Mouse (Mus musculus): Measurements from ENCODE around the gene Srgap2. TPM values are rescaled to one million over a fixed set of nuclear protein-coding genes. Genes with fewer than 3 reads are reported as not detected.

The Srgap2 gene
- total RNA-seq, 2 experiments from 2014 or later, result 34.2 to 36.0 TPM

DNA sequence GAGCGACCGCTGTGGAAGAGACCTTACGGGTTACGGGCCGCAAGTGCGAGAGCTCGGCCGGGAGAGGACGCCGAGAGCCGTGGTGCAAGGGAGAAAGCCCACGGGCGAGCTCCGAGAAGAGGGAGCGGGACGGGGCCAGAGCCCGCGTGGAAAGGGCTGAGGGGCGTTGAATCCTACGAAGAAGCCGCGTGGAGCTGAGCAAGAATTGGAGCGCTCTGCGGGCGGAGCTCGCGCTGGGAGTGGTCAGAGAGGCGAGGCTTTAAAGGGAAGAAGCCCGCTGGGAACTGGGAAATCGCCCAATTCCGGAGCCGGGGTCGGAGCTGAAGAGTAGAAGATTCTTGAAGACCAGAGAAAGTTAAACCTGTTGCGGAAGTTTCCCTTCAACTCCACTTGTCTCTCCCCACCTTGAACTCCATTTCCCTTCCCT lies 942 bp upstream of the Srgap2 start:
- DNase-seq, result peak; percentile 71 to 75
- intact Hi-C loops (cut with DNase I), result loop anchor here (5.0 kb wide), 2 partner anchors 166 to 181 kb away; no protein-coding TSS in a partner anchor

DNA sequence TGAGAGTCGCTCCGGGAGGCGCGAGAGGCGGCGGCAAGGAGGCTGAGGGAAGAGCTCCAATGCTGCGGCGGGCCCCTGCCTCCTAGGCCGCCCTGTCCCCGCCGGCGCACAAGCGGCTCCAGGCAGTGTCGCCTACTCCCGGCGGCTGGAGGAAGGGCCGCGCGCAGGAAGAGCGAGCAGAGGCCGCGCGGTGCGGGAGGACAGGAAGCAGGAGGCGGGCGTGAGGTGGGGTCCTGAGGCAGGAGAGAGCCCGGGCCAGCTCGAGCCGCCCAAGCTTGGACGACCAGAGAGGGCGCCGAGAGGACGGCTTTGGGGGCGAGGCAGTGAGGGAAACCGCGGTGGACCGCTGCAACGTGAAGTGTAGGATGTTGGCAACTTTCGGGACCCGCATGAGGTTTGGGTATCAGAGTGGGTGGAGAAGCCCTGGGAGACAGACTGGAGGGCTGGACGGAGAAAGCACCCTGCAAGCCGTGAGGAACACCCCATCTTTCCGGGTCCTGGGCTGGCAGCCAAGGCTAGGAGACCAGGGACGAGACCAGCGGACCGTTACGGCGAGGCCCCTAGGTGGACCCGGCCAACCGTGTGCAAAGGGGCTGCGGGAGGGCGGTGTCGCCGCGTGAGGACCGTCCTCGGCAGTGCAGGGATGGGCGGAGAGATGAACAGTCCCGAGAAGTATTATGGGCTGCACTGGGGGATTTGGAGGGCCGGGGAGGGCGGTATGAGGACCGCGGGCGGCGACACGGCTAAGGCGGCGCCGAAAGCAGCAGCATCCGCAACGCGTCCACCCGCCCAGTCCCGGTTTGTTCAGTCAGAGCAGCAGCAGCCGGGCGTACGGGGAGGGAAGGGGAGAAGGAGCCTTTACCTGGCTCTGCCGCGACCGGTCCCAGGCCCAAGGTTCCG lies 531 bp downstream of the Srgap2 start:
- intact Hi-C loops (cut with DNase I), result loop anchor here (5.0 kb wide), 2 partner anchors 164 to 179 kb away; no protein-coding TSS in a partner anchor
- DNase-seq, result peak; percentile 79 to 83

- intact Hi-C loops (cut with DNase I), result loop anchor here (5.0 kb wide), 2 partner anchors 163 to 178 kb away; no protein-coding TSS in a partner anchor
- DNase-seq, result peak; percentile 54 to 59
Observed at GRCm38 (mm10) chr1:131525586-131526271, 1.4 kb downstream of the Srgap2 start.

DNA sequence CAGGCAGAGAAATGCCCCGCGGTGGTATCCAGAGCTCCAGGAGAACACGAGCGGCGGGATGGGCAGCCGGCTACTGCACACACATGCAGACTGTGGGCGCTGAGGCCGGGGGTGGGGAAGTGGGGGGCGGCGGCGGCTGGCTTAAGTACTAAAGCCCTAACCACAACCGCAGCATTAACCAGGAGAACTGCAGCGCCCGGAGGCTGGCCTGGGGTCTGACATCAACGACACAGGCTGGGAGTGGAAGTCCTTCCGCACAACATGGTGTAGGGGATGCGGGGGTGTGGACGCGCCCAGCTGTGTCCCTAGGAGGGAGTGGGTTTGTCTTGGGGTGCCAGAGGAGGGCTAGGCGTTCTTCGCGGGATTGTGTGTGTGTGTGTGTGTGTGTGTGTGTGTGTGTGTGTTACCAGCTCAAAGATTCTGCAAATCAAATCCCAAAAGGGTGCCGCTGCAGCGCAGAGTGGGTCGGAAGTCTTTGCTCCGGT lies 2.0 kb downstream of the Srgap2 start:
- peak; percentile 64 to 69 for DNase-seq
- intact Hi-C loops (cut with DNase I), result loop anchor here (5.0 kb wide), 2 partner anchors 163 to 178 kb away; no protein-coding TSS in a partner anchor

DNA sequence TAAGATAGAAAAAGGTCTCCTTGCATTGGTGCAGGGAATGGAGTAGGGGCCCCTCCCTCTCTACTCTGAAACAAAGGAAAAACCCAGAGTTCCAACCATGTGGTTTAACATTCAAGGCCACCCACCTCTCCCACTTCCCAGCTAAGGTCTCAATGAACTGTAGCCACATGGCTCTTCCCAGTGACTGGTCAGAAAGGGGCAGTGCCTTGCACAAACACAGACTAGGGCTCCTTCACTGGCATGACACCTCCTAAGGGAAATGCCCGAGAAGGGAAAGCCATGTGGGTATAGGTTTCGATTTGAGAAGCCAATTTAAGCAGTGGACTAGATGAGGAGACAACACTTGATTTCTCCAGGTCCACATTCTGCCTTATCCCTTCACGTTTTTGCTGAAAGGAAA lies 3.4 kb downstream of the Srgap2 start:
- no peak for DNase-seq
- intact Hi-C loops (cut with DNase I), result loop anchor here (1.0 to 5.0 kb wide), 2 partner anchors 36 to 92 kb away; no protein-coding TSS in a partner anchor

DNA sequence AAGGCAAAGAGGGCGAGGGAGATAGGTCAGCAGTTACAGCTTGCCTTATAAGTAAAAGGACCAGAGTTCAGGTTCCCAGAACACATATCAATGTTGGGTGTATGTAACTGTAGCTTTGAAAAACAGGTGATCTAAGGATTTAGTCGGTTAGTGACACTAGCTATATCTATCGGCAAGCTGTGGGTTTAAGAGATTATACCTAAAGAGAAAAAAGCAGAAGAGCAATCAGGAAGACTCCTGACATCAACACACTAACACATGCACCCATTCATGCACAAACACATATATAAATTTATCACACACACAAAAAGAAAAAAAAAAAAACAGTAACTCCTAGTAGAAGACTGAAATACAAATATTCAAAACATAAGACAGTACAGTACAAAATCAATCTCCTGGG lies 10.6 kb downstream of the Srgap2 start:
- intact Hi-C loops (cut with DNase I), result no loop called here
- DNase-seq, result no peak

GRCm38 (mm10) chr1:131514197-131514596 lies 13.0 kb downstream of the Srgap2 start:
- no peak for DNase-seq
- intact Hi-C loops (cut with DNase I), result no loop called here

- intact Hi-C loops (cut with DNase I), result no loop called here
Observed at GRCm38 (mm10) chr1:131513136-131513535, 14.0 kb downstream of the Srgap2 start.

GRCm38 (mm10) chr1:131511661-131512500 lies 15.3 kb downstream of the Srgap2 start:
- DNase-seq, result no peak
- intact Hi-C loops (cut with DNase I), result no loop called here

More at GRCm38 (mm10) chr1:131513136-131513535, 14.0 kb downstream of the Srgap2 start:
- DNase-seq, result peak in 1 of 2 experiments; percentile 16

- no peak for DNase-seq
- intact Hi-C loops (cut with DNase I), result no loop called here
Observed at GRCm38 (mm10) chr1:131511131-131511530, 16.0 kb downstream of the Srgap2 start.

GRCm38 (mm10) chr1:131501681-131502080 lies 25.5 kb downstream of the Srgap2 start:
- no peak for DNase-seq
- intact Hi-C loops (cut with DNase I), result no loop called here

DNA sequence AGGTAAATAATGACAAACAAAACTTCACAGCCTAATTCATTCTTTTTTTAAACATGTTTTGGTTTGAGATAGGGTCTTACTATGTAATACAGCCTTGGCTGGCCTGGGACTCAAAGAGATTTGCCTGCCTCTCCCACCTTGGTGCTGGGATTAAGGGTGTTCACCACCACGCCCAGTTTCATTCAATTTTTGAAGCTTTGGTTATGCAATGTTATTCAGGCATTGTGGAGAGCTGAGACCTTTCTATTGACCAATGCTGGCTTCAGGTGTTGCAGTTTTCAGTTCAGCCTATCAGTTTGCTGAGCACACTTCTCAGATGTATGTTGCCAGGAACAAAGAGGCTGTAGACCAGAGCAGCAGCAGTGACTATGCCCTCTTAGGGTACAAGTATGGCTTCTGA lies 28.9 kb downstream of the Srgap2 start:
- intact Hi-C loops (cut with DNase I), result no loop called here
- no peak for DNase-seq

- intact Hi-C loops (cut with DNase I), result no loop called here
- DNase-seq, result peak in 1 of 2 experiments; percentile 45
Observed at GRCm38 (mm10) chr1:131493966-131494898, 32.9 kb downstream of the Srgap2 start.

GRCm38 (mm10) chr1:131492360-131492759 lies 34.8 kb downstream of the Srgap2 start:
- DNase-seq, result no peak
- intact Hi-C loops (cut with DNase I), result no loop called here

DNA sequence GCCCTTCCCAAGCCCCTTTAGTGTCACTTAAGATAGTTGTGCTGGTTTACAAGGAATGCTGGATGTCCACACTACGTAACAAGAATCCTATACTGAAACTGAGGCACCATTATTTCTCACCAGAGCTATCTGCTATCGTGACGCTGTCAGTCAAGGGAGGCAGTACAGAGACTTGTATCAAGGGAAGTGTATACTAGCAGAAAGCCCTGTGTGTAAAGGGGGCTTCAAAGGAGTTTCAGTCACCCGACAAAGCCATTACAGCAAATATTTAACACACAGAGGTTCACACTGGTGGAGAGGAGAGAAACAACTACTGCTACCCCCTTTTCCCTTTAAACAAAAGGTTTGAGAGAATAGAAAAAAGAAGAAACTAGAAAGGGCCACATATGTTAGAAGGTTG lies 35.6 kb downstream of the Srgap2 start:
- no peak for DNase-seq
- intact Hi-C loops (cut with DNase I), result no loop called here

GRCm38 (mm10) chr1:131489312-131489711 lies 37.8 kb downstream of the Srgap2 start:
- DNase-seq, result no peak
- intact Hi-C loops (cut with DNase I), result loop anchor here (5.0 kb wide), 1 partner anchor 33 kb away; no protein-coding TSS in a partner anchor

DNA sequence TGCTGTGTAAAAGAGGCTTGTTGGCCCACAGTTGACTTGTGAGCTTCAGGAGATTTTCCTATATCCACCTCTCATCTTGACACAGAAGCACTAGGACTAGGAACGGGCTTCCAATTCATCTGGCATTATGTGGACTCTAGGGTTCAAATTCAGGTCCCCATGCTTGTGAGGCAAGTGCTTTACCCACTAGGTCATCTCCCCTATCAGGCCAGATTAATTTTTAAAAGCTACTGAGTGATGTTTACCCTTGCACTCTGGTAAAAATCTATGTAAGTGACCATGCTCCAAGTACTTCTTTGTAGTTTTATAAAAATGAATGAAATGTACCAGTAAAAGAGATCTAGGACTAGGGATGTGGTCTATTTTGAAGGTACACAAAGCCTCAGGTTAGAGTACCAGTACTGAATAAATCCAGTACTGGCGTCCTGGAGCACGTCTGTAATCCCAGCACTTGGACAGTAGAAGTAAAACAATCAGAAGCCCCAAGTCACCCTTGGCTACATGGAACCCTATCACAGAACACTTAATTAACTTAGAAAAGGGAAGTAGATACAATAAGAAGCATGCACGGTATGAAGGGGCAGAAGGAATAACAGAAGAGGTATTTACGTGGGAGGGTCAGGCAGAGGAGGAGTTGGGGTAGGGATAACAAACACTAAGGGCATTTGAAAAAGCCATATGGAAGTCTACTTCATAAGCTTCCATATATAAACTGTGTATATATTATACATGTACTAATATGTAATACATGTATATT lies 40.9 kb downstream of the Srgap2 start:
- no peak for DNase-seq
- intact Hi-C loops (cut with DNase I), result loop anchor here (5.0 kb wide), 1 partner anchor 36 kb away; no protein-coding TSS in a partner anchor

DNA sequence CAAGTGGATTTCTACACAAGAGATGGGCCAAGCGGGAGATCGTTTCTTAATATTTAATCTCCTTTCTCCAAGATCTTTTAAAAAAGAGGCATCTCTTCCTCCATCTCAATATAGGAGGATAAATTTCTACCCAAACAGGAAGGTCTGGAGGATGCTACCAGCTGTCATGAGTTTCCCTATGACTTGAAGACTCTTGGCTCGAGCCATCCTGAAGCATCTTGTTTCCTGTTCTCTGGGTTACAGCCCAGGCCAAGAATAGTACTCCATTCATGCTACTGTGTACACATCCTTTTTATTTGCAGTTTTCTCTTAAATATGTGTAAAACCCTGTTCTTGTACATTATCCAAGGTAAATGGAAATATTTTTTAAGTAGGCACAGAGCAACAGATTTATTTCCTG lies 44.9 kb downstream of the Srgap2 start:
- no peak for DNase-seq
- intact Hi-C loops (cut with DNase I), result no loop called here
